Mouse (Mus musculus): ENCODE data around the gene Kif18a. TPM values are rescaled to one million over a fixed set of nuclear protein-coding genes. Genes with fewer than 3 reads are reported as not detected.

The Kif18a gene
- total RNA-seq, 2 experiments from 2014 or later: 1.0 to 1.7 TPM

DNA sequence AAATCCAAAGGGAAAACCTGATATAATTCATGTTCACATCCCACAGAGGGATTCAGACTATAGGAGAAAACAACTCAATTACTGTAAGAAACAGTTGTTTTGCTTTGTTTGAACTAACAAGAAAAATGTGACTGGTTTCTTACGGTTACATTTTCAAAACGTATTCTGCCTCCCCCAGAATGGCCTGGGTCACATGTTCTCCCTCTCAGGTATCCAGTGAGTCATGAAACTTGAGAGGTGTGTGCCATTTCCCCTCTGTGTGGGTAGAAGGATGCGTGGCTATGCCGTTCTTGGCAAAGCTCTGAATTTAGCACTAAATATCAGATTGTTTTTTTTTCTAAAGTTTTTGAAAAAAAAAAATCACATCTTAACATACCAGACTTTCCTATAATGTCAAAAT, 68.2 kb downstream of the Kif18a start:
- no peak for DNase-seq (ENCODE audit: low spot score in 2 of 2)
- intact Hi-C loops (cut with DNase I): no loop called here

DNA sequence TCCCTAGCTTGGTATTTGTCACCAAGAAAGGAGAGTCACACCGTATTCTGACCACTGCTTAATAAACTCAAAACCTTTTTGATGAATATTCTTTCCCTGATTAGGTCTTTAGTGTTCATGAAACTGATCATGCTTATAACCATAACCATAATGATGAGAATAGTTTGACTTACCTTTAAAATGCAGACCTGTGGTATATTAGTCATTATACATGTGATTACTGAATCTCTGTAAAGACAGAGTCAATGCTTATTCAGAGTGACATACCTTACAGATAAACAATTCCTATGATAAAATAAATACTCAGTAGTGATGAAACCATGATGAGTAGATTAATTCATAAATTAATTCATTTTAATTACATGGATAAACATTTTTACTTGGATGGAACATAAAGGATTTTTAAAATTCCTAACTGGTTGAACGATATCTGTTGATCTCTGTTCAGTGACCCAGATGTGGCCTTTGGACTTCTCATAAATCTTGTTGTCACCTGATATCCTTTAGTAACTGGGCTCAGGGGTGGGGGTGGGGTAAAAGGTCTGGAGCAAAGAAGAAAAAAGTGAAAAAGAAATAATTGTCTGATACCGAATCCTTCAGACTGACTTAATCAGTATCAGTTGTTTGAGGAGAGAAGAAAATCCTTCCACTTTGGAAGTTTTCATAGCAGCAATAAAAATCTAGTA, 78.1 kb downstream of the Kif18a start:
- DNase-seq (ENCODE audit: low spot score in 2 of 2): no peak
- intact Hi-C loops (cut with DNase I): no loop called here

DNA sequence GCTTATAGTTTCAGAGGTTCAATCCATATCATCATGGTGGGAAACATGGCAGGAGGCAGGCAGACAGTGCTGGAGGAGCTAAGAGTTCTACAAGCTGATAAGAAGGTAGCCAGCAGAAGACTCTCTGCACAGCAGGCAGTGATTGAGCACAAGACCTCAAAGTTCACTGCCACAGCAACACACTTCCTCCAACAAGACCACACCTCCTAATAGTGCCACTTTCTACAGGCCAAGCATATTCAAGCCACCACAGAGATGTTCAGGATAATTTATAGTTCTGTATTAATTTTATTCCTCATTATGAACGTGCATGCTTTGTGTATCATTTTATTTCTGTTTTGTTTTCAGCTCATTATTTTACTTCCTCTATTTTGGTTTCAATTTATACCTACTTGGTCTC, 85.4 kb downstream of the Kif18a start:
- no peak for DNase-seq (ENCODE audit: low spot score in 2 of 2)
- intact Hi-C loops (cut with DNase I): no loop called here

DNA sequence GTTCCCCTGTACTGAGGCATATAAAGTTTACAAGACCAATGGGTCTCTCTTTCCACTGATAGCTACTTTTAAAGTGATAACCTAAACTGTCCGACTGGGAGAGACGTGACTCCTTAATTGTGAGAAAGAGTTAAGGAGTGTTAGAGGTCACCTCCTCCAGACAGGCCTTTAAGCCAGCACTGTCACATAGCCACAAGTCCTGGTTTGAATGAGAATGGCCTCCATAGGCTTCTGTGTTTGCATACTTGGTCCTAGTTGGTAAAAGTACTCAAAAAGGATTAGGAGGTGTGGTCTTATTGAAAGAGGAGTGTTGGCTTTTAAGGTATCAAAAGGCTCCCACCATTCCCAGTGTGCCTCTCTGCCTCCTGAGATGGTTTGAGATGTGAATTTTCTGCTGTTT, 94.3 kb downstream of the Kif18a start:
- DNase-seq (ENCODE audit: low spot score in 2 of 2): no peak
- intact Hi-C loops (cut with DNase I): no loop called here

DNA sequence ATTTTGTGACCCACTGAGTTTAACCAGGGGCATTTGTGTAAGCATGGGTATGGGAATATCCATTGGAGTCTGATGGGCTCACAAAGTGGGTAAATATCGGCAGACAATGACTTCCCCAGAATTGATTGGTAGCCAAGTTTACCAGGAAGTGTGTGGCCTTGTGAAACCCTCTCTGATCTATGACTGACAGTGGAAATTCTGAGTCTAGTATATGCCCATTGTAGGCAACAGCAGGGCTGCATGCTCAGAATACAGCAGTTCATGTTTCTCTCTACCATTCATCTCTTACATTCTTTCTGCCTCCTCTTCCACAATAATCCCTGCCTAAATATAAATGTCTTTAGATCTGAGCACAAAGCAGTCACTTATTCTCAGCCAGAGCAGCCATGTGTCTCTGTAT, 103.5 kb downstream of the Kif18a start:
- no peak for DNase-seq (ENCODE audit: low spot score in 2 of 2)
- intact Hi-C loops (cut with DNase I): no loop called here

DNA sequence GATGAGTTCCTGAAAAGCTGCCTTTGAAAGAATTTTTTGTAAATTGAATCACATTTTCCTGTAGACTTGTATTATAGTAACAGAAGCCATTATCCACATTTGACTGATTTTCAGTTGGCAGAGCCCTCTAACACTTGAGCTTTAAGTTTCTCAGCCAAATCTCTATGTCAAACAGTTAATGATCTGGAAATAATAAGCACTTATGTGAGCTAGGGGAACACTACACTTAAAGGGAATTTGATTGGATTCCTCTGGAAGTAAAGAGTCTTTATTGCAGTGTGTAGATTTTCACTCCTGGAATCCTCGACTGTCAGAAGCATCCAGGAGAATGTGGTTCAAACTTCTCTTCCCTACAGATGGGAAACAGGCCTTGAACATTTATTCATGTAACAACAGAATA, 105.7 kb downstream of the Kif18a start:
- intact Hi-C loops (cut with DNase I): no loop called here
- no peak for DNase-seq (ENCODE audit: low spot score in 2 of 2)

DNA sequence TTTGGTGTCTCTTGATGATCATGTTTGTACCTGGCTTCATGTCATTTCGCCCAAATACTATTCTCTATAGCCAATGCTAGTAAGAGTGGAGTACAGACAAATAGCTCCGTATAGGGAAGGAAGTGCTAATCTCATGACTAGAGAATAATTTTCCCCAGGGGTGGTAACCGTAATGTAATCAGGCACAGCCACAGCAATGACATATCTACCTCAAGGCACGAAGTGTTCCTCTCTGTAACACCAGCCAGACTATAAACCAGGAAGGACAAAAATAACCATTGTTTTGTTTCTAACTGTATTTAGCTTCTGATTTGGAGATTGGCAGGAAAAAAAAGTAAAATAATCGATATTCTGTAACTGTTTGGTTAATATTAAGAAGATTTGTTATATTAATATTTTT, 108.2 kb downstream of the Kif18a start:
- intact Hi-C loops (cut with DNase I): no loop called here
- DNase-seq (ENCODE audit: low spot score in 2 of 2): no peak

DNA sequence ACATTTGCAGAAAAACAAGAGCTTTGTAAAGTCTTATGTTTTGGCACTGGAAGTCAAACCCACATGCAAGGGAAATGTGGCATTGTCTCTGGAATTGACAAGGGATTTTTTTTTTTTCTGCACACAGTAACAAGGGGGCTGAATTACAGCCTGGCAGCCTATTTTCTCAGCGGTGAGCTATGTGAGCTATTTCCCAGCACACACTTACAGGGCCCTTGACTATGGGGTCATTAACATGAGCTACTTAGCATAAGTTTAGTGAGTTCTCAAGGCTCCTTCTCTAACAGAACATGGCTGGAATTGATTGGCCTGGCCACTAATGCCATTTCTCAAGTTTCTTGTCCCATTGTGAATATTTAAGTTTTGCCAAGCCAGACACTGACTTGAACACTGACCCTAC, 109.4 kb downstream of the Kif18a start:
- no peak for DNase-seq (ENCODE audit: low spot score in 2 of 2)
- intact Hi-C loops (cut with DNase I): no loop called here

Other genes starting within 250 kb of the Kif18a start
- 1 to 10 TPM; 4.7 to 5.3 TPM for gene Mettl15, start within 50 bp of the Kif18a start, total RNA-seq (2021)